Mouse (Mus musculus) neural tube, embryonic 13.5 days (tissue): ENCODE results near the gene Tjp2. TPM values are rescaled to one million over a fixed set of nuclear protein-coding genes. Genes with fewer than 3 reads are reported as not detected.

ENCODE experiments used
- polyA plus RNA-seq: library from polyadenylated mRNA; unstranded; fragments of >200 nt; fragmentation: Nextera tagmentation; extraction: Ambion mirVana; gene quantifications from 2 replicates; pipeline ENCODE4 v1.2.1, GENCODE M21; 2015

Tjp2 gene
- polyA plus RNA-seq, 1 experiment from 2014 or later: 13.6 TPM

Other genes starting within 250 kb of the Tjp2 start
- 1.9 and 2.4 TPM in 2 replicates for gene Fam189a2, start 194.0 kb downstream of the Tjp2 start, polyA plus RNA-seq
- gene Fxn, start 55.6 kb upstream of the Tjp2 start, polyA plus RNA-seq: 36.2 and 37.2 TPM in 2 replicates